Mouse (Mus musculus) left cerebral cortex, adult 9 months (tissue): Measurements from ENCODE around the gene Xxylt1.

Experiments used
- DNase-seq, 2 experiments: peaks; one replicate each; pipeline ENCODE4 v3.0.0; 2022; ENCODE audit warnings: low spot score in 2 of 2

Xxylt1 gene

DNA sequence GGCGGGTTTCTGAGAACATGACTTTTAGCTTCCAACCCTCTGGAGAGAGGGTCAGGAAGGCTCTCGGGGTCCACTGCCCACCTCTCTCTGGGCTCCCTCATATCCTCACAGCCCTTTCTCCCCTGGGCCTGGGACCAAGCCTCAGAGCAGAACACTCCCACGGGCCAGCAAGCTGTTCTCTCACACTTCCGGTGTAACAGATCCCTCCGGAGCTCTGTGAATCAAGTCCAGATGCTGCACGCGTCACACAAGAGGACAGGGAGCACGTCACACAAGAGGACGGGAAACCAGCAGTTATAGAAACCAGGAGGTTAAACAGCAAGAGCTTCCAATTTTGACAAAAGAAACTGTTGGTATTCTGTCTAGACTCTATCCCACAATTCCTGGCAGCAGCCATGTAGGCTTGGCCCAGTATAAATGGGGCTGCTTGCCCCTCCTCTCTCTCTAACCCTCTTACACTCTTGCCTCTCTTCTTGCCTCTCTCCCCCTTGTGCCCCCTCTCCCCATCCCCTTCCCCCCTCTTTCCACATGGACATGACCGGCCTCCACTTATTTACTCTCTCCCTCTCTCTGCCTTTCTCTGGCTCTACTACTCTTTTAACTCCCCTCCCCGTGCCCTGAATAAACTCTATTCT lies 19.9 kb downstream of the Xxylt1 start:
- DNase-seq: no peak

DNA sequence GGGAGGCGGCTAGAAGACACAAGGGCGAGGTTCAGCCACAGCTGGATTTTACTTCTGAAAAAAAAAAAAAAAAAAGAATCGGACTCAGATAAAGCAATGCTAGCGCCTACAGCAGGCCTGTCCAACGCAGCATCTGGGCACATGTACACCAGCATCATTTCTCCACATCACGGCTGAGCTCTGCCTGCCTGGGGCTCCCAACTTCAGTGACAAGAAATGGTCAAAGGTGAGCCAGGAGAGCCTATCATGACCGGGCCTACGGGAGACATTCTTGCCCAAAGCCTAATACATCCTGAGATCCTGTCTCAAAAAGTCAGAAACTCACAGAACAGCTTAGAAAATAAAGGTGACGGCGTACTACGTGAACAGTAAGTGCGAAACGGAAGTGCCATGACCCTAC lies 20.5 kb downstream of the Xxylt1 start:
- DNase-seq: no peak

DNA sequence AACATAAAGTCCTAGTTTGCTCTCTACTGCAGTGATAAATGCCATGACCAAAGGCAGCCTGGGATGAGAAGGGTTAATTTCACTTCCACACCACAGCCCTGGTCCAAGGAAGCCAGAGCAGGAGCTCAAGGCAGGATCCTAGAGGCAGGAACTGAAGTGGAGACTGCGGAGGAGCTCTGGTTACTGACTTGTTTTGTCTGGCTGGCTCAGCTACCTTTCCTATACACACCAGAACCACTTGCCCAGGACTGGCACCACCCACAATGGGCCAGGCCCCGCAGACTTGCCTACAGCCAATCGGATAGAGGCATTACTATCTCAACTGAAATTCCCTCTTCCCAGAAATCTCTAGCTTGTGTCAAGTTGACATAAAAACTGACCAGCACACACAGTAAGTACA lies 21.0 kb downstream of the Xxylt1 start:
- DNase-seq: no peak

GRCm38 (mm10) chr16:31059730-31060129 lies 21.5 kb downstream of the Xxylt1 start:
- no peak for DNase-seq

DNA sequence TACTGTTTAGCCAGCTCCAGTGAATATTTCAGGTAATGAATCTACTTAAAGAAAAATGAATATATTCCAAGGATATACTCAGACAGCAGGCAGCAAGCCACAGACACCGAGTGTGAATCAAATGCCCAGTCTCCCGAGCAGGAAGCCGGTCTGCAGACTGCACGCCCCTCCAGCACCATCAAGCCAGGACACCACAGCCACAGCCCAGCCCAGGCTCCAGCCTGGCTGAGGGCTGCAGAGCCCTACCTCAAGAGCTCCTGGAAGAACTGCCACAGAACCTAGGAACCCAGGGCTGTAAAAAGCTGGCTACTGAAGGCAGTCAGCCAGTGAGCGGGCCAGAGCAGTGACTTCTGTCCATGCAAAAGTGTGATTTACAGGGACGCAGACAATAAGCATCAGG lies 28.4 kb downstream of the Xxylt1 start:
- DNase-seq: no peak

- no peak for DNase-seq
These were observed 29.0 kb downstream of the Xxylt1 start for GRCm38 (mm10) chr16:31052177-31052726.

DNA sequence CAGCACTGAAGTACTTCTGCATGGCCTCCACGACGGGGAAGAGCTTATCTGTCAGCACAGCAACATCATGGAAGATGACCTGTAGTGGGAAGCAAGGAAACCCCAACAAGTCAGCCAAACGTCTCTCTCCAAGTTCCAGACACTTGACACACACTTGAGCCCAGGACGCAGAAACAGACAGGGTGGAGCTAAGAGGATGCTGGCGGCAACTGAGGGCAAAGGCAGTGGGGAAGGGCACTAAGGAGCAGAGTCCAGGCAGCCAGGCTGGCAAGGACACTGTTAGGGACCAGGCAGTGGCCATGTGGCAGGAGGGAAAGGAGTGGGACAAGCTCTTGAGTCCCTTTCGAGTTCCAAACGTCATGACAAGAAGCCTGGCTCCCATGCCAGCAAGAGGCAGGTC lies 30.5 kb downstream of the Xxylt1 start:
- DNase-seq: no peak

DNA sequence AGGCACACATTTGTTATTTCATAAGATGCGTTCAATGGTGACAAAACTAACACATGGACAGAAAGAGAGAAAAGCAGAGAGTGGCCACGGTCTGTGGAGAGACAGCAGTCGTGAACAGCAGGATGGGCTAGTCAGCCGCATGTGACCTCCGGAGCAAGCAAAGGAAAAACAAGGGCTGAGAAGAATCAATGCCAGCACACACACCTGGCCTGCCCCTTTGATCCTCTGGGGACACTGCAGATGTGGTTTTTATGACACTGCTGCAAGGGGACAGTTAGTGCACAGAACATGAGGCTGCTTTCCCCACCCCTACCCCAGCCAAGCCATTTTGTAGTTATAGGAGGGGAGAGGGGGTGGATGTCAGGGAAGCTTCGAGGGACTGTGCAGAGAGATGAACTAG lies 33.0 kb downstream of the Xxylt1 start:
- DNase-seq: no peak

DNA sequence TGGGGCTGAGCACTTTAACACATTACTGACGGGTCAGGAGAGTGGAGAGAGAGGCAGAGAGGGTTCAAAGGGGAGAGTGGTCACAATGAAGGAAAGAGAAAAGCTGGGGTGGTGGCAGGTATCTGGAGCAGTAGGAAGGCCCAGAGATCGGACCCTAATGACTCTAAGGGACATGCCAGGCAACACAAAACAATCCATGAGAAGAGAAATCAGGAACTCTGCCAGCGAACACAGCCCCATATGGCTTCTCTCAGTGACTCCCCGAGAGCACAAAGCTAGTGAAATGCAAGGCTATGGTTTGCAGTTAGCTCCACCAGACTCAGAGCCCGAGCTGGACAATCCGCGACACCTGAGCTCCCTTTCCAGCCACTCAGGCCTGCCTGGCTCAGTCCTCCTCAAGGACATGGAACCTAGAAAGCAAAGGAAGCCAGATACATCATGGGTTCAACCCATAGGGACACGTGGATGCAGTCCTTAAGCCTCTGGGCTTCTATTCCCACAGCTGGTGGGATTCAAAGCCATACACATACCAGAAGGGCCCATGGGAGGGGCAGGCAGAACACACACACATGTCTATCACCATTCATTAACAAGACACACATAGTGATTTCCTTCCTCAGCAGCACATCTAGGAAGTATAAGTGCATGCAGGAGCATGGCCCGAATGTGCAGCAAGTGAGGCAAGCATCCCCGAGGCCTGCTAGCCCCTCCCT lies 33.9 kb downstream of the Xxylt1 start:
- no peak for DNase-seq

DNA sequence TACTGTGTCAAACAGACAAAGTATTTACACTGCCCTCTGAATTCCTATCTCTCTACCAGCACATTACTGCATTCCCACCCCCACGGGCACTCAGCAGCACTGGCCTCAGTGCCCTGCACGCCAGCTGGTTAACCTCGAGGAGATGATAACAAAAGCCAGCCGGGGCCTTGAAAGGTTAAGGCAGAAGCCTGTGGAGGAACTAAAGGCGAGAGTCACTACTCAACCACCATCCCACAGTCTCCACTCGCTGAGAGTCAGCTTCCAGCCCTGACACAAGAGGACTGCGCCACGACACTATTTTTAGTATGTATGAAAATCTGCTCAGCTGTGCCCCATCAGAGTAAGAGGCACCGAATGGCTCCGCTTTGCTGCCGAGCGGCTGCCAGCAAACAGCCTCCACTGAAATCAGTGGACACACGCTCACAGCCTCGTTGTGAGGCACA lies 35.0 kb downstream of the Xxylt1 start:
- peak in 1 of 2 experiments; percentile 34 for DNase-seq

DNA sequence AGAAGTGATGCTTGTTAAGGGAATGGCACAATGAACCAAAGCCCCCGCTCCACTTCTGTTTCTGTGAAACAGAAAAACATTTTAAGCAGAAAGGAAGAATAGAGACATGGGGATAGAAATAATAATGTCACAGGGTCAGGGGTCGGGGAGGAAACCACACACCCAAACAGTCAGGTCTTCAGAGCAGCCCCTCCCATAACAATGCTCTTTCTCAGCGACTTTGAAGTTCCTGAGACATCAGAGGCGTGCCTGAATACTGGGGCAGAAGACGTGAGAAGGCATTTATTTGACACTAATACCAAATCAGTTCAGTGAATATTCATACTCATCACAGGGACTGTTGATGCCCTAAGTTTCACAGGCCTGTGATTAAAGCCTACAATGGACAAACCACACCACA lies 36.0 kb downstream of the Xxylt1 start:
- no peak for DNase-seq

- no peak for DNase-seq
These were observed 38.1 kb downstream of the Xxylt1 start for GRCm38 (mm10) chr16:31043136-31043535.

DNA sequence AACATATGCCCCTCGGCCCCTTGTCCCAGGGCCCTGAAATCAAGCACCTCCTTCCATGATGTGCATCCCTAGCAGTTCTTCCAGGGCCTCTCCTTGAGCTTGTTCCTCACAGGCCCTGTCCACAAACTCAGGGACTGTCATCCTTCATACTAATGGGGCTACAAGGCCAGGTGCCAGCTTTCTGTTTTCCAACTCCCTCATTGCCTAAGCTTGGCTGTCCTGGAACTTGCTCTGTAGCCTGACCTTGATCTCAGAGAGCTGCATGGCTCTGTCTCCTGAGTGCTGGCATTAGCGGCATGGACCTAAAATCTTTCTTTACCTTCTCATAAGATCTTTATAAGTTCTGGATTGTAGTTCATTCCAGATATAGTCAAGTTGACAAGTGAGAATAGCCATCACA lies 39.7 kb downstream of the Xxylt1 start:
- DNase-seq: no peak

GRCm38 (mm10) chr16:31039803-31040459 lies 41.3 kb downstream of the Xxylt1 start:
- DNase-seq: no peak

DNA sequence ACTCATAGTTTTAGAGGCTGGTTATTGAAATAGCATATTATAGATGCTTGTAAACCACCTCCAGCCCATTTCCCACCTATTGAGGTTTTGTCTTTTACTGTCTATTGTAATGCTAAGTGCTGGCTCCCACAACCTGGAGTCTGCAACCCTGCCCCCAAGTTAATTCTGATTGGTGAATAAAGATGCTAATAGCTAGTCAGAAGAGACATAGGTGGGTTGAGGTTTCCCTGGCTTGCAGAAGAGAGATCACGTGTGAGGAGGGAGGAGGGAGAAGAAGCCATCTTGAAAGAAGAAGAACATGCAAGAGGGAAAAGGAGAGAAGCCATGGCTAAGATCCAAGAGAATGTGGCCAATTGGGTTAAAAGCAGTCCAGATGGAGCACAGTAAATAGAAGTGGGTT lies 43.8 kb downstream of the Xxylt1 start:
- no peak for DNase-seq

GRCm38 (mm10) chr16:31035651-31036245 lies 45.5 kb downstream of the Xxylt1 start:
- no peak for DNase-seq

GRCm38 (mm10) chr16:31035235-31035634 lies 46.0 kb downstream of the Xxylt1 start:
- DNase-seq: no peak

DNA sequence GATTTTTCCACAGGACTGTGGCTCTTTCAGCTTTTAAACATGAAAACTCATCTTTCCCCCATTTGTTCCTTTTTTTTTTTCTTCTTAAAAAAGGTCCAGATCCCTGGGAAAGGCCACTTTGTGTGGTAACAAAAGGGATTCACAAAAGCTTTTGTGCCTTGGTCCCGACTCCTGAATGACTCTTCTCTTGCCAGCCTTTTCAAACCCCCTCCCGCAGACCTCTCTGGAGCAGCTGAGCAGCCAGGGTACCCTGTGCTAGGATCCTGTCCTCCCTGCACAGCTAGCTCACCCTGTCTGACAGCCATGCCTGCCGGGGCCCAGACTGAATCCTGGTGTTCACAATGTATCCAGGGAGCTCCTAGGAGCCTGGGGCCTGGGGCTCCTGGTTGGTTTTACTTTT lies 47.2 kb downstream of the Xxylt1 start:
- no peak for DNase-seq

- no peak for DNase-seq
These were observed 51.3 kb downstream of the Xxylt1 start for GRCm38 (mm10) chr16:31029739-31030485.

GRCm38 (mm10) chr16:31027675-31028074 lies 53.6 kb downstream of the Xxylt1 start:
- no peak for DNase-seq

DNA sequence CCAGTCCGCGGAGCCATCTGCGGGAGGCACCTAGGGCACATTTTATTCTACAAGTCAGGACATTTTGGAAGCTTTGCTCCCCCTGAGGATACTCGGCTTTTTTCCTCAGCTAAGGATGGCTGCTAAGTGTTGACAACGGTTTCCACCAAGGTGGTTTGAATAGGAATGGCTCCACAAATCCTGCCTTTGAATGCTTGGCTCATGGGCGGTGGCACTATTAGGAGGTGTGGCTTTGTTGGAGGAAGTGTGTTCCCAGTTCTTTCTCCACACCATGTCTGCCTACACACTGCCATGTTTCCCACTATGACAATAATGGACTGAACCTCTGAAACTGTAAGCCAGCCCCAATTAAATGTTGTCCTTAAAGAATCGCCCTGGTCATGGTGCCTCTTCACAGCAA lies 55.7 kb downstream of the Xxylt1 start:
- DNase-seq: no peak

- DNase-seq: no peak
These were observed 56.2 kb downstream of the Xxylt1 start for GRCm38 (mm10) chr16:31024997-31025396.
